Mouse (Mus musculus) embryo, embryonic 10.5 days (tissue): ENCODE measurements around the gene Gm6763.
"Not testable (repeated sequence)": the region's sequence is repeated elsewhere in the genome, so short reads cannot be mapped to it uniquely, and the experiment has no call there.

ENCODE experiments used
- DNase-seq: peaks from one replicate; pipeline ENCODE4 v3.0.0-alpha.2; 2015; ENCODE audit warnings: low spot score

Gm6763 gene

GRCm38 (mm10) chr10:104151197-104151596 lies at the start of gene Gm6763:
TSS of gene Gm6763 (plus strand) at chr10:104151497.
- DNase-seq: not testable (repeated sequence)

- no peak for DNase-seq
Observed at GRCm38 (mm10) chr10:104110044-104110443, 41.3 kb upstream of the Gm6763 start.

GRCm38 (mm10) chr10:104118312-104118711 lies 33.0 kb upstream of the Gm6763 start:
- DNase-seq: no peak

- not testable (repeated sequence) for DNase-seq
Observed at GRCm38 (mm10) chr10:104142687-104143086, 8.6 kb upstream of the Gm6763 start, which contains the start of gene Gm21293. TSS of gene Gm21293 (plus strand) at chr10:104142987.

- DNase-seq: not testable (repeated sequence)
Observed at GRCm38 (mm10) chr10:104159706-104160105, 8.4 kb downstream of the Gm6763 start, which contains the start of gene Gm8764. TSS of gene Gm8764 (plus strand) at chr10:104160006.

- not testable (repeated sequence) for DNase-seq
Observed at GRCm38 (mm10) chr10:104168215-104168614, 16.9 kb downstream of the Gm6763 start, which contains the start of gene Gm21304. TSS of gene Gm21304 (plus strand) at chr10:104168515.

GRCm38 (mm10) chr10:104176724-104177123 lies 25.4 kb downstream of the Gm6763 start, which contains the start of gene Gm21312:
TSS of gene Gm21312 (plus strand) at chr10:104177024.
- not testable (repeated sequence) for DNase-seq

- DNase-seq: not testable (repeated sequence)
Observed at GRCm38 (mm10) chr10:104185233-104185632, 33.9 kb downstream of the Gm6763 start, which contains the start of gene Gm20765. TSS of gene Gm20765 (plus strand) at chr10:104185533.

- DNase-seq: not testable (repeated sequence)
Observed at GRCm38 (mm10) chr10:104193742-104194141, 42.4 kb downstream of the Gm6763 start, which contains the start of gene Gm4340. TSS of gene Gm4340 (plus strand) at chr10:104194042.
